Mouse (Mus musculus) heart, postnatal 14 days (tissue): Measurements from ENCODE around the gene Slc25a18. TPM values are rescaled to one million over a fixed set of nuclear protein-coding genes. Genes with fewer than 3 reads are reported as not detected.

Experiments
- DNase-seq, 2 experiments: peaks; one replicate each; pipeline ENCODE4 v3.0.0; 2021 to 2022
- intact Hi-C: fragments of 180-260 bp; cut with DNase I; formaldehyde crosslinking; loops from one replicate; pipeline ENCODE4 v1.15.1; 2025
- microRNA-seq, 2 experiments: library from miRNA; unstranded; fragments of <30 nt; microRNA quantifications; one replicate each; pipeline ENCODE4 v1.2.0; 2021 to 2022
- total RNA-seq, 2 experiments: library from RNA; stranded (reverse); gene quantifications; 2 replicates each; pipeline ENCODE4 v1.2.3; 2021

Gene Slc25a18
- total RNA-seq, 2 experiments from 2014 or later = 0.15 to 0.38 TPM

- DNase-seq = no peak
- intact Hi-C loops = no loop called here
Observed at GRCm38 (mm10) chr6:120836389-120837151, 63.2 kb downstream of the Slc25a18 start.

DNA sequence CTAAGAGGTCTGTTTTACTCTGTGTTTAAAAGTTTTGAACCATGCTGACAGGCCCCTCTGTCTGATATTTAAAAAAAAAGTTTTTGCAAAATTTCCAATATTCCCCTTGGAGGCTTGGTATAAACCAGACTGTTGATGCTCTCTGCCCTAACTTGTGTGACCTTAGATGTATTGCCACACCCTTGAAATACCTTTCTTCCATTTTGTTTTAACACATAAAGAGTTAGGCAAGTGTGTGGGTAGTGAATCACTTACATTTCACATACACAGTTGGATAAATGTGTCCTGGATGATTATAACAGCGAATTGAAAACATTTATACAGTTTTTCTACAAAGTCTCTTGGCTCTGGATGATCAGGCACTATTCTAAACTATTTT is 63.8 kb downstream of the Slc25a18 start:
- intact Hi-C loops = no loop called here
- DNase-seq = no peak

GRCm38 (mm10) chr6:120840258-120840657 is 66.9 kb downstream of the Slc25a18 start:
- intact Hi-C loops = no loop called here
- no peak for DNase-seq

- intact Hi-C loops = no loop called here
- DNase-seq = no peak
Observed at GRCm38 (mm10) chr6:120841754-120842153, 68.4 kb downstream of the Slc25a18 start.

Small RNAs within 50 kb of the gene (microRNA-seq; reads per million reads assigned to microRNA genes)
- gene Gm25193 = 0 reads per million in 2 experiments

Other genes starting within 250 kb of the Slc25a18 start
- 10 to 100 TPM; 20.1 to 21.7 TPM for gene Hdhd5, start 242.3 kb upstream of the Slc25a18 start, total RNA-seq
- gene Cecr2, start 107.2 kb upstream of the Slc25a18 start, total RNA-seq = 10 to 100 TPM; 13.4 to 17.1 TPM
- 100 to 1,000 TPM; 148 to 151 TPM for gene Atp6v1e1, start 49.2 kb downstream of the Slc25a18 start, total RNA-seq
- 10 to 100 TPM; 73.9 to 77.4 TPM for gene Bcl2l13, start 62.6 kb downstream of the Slc25a18 start, total RNA-seq
- gene Bid, start 143.3 kb downstream of the Slc25a18 start, total RNA-seq = 1 to 10 TPM; 1.6 to 2.1 TPM